Mouse (Mus musculus): ENCODE data around the gene Tifa.
A peak's percentile ranks its signal among the peaks of the same experiment; 100 is the strongest.

Tifa gene

GRCm38 (mm10) chr3:127789500-127790191 lies at the start of gene Tifa:
Gene Tifa (plus strand): TSS chr3:127789805.
- DNase-seq (ENCODE audit: extremely low read depth, insufficient read length, low spot score): peak; percentile 78

- DNase-seq (ENCODE audit: extremely low read depth, insufficient read length, low spot score): no peak
These were observed 48.1 kb upstream of the Tifa start for GRCm38 (mm10) chr3:127741473-127741872.

- DNase-seq (ENCODE audit: extremely low read depth, insufficient read length, low spot score): no peak
These were observed 45.8 kb upstream of the Tifa start for GRCm38 (mm10) chr3:127743614-127744365.

GRCm38 (mm10) chr3:127745504-127745903 lies 44.1 kb upstream of the Tifa start:
- no peak for DNase-seq (ENCODE audit: extremely low read depth, insufficient read length, low spot score)

- DNase-seq (ENCODE audit: extremely low read depth, insufficient read length, low spot score): no peak
These were observed 43.5 kb upstream of the Tifa start for GRCm38 (mm10) chr3:127745911-127746640.

- DNase-seq (ENCODE audit: extremely low read depth, insufficient read length, low spot score): no peak
These were observed 41.0 kb upstream of the Tifa start for GRCm38 (mm10) chr3:127748644-127749043.

- no peak for DNase-seq (ENCODE audit: extremely low read depth, insufficient read length, low spot score)
These were observed 40.3 kb upstream of the Tifa start for GRCm38 (mm10) chr3:127749266-127749665.

- no peak for DNase-seq (ENCODE audit: extremely low read depth, insufficient read length, low spot score)
These were observed 39.5 kb upstream of the Tifa start for GRCm38 (mm10) chr3:127749981-127750562.

GRCm38 (mm10) chr3:127756458-127756857 lies 33.1 kb upstream of the Tifa start:
- no peak for DNase-seq (ENCODE audit: extremely low read depth, insufficient read length, low spot score)

GRCm38 (mm10) chr3:127757886-127758301 lies 31.7 kb upstream of the Tifa start:
- no peak for DNase-seq (ENCODE audit: extremely low read depth, insufficient read length, low spot score)

GRCm38 (mm10) chr3:127758806-127759205 lies 30.8 kb upstream of the Tifa start:
- DNase-seq (ENCODE audit: extremely low read depth, insufficient read length, low spot score): no peak

- DNase-seq (ENCODE audit: extremely low read depth, insufficient read length, low spot score): no peak
These were observed 30.4 kb upstream of the Tifa start for GRCm38 (mm10) chr3:127759212-127759611.

GRCm38 (mm10) chr3:127762403-127762802 lies 27.2 kb upstream of the Tifa start:
- no peak for DNase-seq (ENCODE audit: extremely low read depth, insufficient read length, low spot score)

- peak; percentile 53 for DNase-seq (ENCODE audit: extremely low read depth, insufficient read length, low spot score)
These were observed 26.5 kb upstream of the Tifa start for GRCm38 (mm10) chr3:127763076-127763612.

GRCm38 (mm10) chr3:127764541-127764940 lies 25.1 kb upstream of the Tifa start:
- DNase-seq (ENCODE audit: extremely low read depth, insufficient read length, low spot score): no peak

- DNase-seq (ENCODE audit: extremely low read depth, insufficient read length, low spot score): no peak
These were observed 23.6 kb upstream of the Tifa start for GRCm38 (mm10) chr3:127765971-127766370.

- DNase-seq (ENCODE audit: extremely low read depth, insufficient read length, low spot score): no peak
These were observed 20.5 kb upstream of the Tifa start for GRCm38 (mm10) chr3:127769146-127769545.

GRCm38 (mm10) chr3:127780021-127780644 lies 9.5 kb upstream of the Tifa start, which contains the start of gene Alpk1:
Gene Alpk1 (minus strand): TSS chr3:127780527.
- DNase-seq (ENCODE audit: extremely low read depth, insufficient read length, low spot score): peak; percentile 85

- no peak for DNase-seq (ENCODE audit: extremely low read depth, insufficient read length, low spot score)
These were observed 8.7 kb upstream of the Tifa start for GRCm38 (mm10) chr3:127780921-127781320.

GRCm38 (mm10) chr3:127782921-127783320 lies 6.7 kb upstream of the Tifa start:
- no peak for DNase-seq (ENCODE audit: extremely low read depth, insufficient read length, low spot score)

Measured in 3134 (cell line).